Mouse (Mus musculus): ENCODE results near the gene 1700067K01Rik. TPM values are rescaled to one million over a fixed set of nuclear protein-coding genes. Genes with fewer than 3 reads are reported as not detected.

1700067K01Rik gene
- total RNA-seq, 4 experiments from 2014 or later: 0.39 TPM; not detected in 3

DNA sequence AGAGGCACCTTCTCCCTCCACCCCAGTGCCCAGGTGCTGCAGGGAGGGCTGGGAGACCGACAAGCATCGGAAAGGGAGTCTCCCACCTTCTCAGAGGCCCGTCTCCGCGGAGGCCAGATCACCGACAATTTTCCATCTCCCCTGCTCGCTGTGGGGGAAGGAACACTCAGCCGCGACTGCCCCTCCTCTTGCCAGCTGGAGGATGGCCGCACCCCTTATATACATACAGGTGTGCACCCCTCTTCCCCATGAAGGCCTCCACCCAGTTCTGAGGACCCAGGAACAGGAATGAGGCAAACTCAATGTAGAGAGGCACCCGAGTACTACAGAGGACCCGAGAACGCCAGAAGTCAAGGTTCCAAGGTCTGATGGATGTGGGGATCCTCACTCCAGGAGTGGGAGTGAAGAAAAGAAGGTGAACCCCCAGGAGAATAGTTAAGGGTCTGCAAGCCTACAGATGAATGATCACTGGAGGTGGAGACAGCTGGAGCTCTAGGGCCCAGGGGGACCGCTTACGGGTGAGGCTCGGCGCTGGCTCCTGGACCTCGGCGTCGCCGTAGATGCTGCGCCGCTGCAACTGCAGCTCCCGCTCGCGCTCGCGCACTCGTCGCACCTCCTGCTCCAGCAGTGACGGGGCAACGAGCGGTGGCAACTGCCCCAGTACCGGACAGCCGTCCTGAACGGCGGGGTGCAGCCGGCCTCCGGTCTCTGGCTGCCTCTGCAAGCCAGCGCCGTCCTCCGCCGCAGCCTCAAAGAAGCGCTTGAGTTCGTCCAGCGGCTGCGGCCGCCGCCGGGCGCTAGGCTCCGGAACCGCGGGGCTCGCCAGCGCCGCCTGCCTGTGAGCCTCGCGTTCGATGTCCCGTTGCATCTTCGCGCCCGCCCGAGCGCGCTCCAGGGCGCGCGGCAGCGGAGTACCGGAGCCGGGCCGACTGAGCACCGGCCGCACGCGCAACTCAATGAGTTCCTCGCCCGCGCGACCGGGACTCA is 9.6 kb downstream of the 1700067K01Rik start:
- no peak for DNase-seq (ENCODE audit: low spot score in 2 of 2)

DNA sequence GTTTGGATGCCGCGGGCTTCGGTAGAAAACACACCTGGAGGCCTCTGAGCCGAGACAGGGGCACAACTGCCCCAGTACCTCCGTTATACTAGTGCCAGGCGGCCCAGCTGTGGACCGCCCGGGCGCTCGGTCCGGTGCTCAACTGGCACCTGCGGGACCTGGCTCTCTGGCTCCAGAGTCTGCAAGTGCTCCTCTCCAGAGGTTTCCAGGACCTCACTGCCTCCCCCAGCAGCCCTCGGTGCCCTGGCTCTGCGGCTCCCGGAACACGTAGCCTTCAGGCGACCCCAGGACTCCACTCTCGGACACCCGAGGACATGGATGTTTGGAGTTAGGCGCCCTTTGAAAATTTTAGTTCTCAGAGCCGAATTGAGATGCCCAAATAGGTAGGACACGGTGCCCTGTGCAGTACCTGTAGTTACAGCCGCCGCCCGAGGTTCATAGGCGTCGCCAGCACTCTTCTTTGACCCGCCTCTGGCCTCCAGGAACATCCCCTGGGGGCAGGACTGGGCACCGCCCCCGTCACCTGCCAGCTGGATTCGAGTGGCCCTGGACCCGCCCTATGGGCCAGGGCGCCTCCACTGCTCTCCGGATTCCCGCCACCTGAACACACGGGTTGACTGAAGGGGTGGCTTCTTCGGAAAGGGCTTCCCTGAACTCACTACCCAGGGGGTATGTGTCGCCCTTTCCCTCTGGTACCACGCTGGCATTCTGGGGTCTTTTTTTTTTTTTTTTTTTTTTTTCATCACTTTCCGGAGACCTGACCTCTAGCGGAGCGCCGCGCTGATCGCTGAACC is 10.6 kb downstream of the 1700067K01Rik start, which contains the start of gene 2210011C24Rik:
Gene 2210011C24Rik, minus strand, starts transcription at position 467 of the 794 bp plus-strand sequence.
- no peak for DNase-seq (ENCODE audit: low spot score in 2 of 2)

DNA sequence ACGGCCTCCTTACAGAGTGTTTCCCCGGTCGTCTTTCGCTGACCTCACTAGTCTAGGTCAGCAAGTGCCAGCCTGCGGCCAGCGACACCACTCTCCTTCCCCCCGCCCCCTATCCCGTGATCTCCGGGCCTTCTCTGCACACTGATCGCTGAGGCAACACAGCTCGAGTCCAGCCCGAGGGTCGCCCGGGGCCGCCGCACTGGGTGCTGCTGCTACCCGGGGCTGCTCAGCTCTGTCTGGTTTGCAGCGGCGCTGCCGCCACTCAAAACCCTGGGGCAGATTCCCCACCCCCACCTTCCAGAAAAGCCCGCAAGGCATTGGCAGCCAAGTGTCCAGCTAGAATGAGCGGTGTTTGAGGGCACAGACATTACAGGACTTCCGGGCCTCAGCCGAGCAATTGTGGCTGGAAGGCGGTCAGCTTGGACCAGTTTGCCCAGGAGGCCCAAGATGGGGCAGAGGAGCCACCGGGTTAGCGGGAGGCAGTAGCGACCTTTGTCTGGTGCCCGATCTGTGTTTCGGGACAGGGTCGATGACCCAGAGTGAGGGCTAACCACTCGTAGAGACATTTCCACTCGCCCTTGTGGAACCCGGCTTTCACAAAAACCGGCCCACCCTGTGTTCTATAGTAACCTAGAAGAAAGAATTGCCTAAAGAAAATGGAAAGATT is 11.3 kb downstream of the 1700067K01Rik start:
- DNase-seq (ENCODE audit: low spot score in 2 of 2): no peak

DNA sequence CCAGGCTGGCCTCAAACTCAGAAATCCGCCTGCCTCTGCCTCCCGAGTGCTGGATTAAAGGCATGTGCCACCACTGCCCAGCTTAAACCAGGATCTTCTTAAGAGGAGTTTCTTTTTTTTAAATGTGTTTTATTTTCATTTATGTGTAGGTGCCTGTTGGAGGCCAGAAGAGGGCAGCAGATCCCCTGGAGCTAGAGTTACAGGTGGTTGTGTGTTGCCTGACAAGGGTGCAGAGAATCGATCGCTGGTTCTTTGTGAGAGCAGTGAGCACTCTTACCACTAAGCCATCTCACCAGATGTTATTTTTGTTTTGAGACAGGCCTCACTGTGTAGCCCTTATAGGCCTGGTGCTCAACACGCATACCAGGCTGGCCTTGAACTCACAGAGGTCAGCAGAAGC is 14.5 kb downstream of the 1700067K01Rik start:
- no peak for DNase-seq (ENCODE audit: low spot score in 2 of 2)

DNA sequence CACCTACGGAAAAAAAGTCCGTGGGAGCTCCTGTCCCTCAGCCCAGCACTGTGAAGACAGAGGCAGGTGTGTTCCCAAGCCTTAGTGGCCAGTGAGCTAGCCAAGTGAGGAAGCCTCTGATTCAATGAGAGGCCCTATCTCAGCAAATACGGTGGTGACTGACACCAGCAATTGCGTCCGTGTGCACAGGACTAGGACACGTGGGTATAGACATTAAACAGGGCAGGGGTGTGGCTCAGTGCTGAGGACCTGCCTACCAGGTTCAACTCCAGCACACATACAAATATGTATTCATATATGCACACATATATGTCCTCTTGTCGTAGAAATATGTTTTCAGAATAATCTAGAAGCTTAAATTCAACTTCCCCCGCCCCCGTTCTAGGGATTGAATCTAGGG is 18.4 kb downstream of the 1700067K01Rik start:
- DNase-seq (ENCODE audit: low spot score in 2 of 2): no peak

DNA sequence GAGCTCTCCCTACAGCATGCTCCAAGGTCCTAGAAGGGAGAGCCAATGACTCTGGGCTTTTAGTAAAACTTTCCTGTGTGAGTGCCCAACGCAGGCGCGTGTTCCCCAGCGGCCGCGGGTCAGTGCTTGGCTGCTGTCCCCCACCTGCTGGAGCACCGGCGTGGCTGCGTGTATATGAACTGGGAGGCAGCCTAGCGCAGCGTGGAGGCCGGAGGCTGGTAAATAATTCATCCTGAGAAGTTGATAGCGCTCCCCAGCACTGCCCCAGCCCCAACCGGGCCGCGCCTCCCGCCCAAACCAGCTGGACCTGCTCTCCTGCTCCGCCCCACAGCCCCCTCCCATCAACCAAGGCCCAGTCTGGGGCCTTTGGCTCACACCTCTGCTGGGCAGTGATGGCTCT is 19.8 kb downstream of the 1700067K01Rik start, which contains the start of gene Palm3:
Gene Palm3, plus strand, starts transcription at position 376 of the 400 bp plus-strand sequence.
- no peak for DNase-seq (ENCODE audit: low spot score in 2 of 2)

DNA sequence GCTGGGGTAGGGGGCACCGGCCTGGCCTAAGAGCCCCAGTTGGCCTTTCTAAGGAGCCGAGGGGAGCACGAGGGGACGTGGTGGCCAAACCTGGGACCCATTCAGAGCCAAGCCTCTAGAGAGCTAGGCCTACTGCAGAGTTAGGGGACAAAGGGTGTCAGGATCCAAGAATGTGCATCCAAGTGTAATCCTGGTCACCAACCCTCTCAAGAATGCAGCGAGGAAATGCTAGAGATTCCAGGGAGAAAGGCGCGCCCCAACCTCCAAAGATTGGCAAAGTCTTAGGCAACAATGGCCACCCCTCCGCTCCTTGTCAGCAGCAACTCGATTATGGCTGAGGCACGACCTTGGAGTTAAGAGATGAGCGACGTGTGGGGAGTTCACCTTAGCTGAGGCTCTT is 20.3 kb downstream of the 1700067K01Rik start:
- DNase-seq (ENCODE audit: low spot score in 2 of 2): no peak

DNA sequence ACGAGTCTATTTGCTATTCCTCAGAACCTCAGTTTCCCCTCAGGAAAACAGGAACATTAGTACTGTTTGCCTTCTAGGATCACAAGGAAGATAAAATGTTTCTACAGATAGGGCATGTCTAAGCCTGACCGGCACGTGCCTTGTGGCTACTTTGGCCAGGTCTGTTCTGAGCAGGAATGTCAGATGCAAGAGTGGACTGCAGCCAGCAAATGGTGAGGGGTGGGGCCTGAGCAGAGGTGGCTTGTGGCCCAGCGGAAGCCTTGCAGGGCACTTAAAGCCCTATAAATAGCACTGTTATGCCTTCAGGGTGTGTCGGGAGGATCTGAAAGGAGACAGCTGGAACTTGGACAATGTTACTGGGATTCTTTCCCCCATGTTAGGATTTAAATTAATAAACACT is 21.8 kb downstream of the 1700067K01Rik start:
- no peak for DNase-seq (ENCODE audit: low spot score in 2 of 2)

DNA sequence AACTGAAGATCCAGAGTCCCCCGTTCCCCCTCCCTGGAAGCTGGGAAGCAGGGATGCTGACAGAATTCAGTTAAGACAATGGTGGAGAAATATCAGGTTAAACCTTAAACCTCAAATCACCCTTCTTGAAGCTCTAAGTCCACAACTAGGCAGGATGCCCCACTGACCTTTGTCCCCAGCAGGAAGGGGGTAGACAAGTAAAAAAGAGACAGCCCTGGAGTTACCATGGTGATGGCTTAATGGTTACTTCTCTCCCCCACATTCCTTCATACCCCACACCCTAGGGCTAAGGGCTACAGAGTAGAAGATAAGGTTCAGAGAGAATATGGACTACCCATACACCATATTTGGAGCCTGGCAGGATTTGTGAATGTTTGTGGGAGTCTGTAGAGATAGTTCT is 22.3 kb downstream of the 1700067K01Rik start:
- no peak for DNase-seq (ENCODE audit: low spot score in 2 of 2)

DNA sequence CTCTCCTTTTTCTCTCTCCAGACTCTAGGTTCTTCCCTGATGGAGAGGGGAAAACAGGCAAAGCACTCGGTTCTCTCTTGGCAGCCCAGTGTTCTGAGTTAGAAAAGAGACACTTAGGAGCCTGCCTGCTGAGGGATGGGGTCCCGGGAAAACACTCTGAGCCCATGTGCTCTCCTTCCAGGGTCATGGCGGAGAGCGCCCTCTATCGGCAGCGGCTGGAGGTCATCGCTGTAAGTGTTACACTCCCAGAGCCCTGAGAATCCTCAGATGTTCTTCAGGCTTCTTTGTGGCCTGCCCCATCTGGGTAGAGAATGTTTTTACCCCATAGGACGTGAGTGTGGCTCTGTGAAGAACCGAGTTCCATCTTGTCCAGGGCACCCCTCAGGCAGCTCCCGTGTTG is 22.9 kb downstream of the 1700067K01Rik start:
- no peak for DNase-seq (ENCODE audit: low spot score in 2 of 2)

DNA sequence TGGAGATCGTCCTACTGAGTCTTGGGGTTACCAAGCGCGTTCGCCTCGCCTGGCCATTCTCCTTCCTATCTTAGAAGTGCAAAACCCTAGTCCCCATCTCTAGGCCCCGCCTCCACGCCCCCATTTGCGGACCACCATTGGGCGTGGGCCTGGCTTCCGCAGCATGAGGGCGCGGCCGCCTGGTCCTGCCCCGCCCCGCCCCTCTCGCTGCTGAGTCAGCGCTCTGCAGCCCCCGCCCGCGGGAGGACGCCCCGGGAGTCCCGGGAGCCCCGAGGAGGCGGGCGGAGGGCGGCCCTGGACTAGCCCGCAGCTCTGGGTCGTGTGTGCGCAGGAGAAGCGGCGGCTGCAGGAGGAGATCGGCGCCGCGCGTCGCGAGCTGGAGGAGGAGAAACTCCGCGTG is 24.6 kb downstream of the 1700067K01Rik start:
- no peak for DNase-seq (ENCODE audit: low spot score in 2 of 2)

DNA sequence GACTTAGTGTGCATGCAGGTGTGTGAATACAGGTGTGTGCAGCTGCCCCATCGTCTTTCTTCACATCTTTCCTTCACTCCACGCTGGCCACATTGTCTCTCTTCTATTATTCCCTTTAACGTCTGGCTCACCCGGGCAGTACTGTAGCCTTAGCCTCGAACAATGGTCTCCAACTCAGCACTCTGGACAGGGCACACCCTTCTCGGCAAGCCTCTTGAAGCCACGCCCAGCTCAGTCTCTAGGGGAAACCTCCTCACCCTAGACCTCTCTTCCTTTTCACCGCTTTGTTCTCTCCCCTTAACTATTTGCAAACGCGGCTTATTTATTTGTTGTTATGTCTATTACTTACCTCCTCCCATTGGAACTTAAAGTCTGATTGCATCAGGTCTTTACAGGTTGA is 26.1 kb downstream of the 1700067K01Rik start:
- DNase-seq (ENCODE audit: low spot score in 2 of 2): no peak

DNA sequence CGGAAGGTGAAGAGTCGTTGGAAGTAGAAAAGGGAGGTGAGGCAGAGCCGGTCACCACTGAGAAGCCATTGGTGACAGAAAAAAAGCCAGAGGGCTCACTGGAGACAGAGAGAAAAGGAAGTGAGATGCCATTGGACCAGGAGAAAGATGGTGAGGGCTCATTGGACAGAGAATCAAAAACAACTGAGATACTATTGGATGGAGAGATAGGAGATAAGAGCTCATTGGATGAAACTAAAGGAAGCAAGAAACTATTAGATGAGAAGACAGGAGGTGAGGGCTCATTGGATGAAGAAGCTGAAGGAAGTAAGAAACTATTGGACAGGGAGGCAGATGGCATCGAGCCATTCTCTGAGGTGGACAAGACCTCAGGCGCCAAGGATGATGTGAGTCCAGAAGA is 28.0 kb downstream of the 1700067K01Rik start:
- no peak for DNase-seq (ENCODE audit: low spot score in 2 of 2)

DNA sequence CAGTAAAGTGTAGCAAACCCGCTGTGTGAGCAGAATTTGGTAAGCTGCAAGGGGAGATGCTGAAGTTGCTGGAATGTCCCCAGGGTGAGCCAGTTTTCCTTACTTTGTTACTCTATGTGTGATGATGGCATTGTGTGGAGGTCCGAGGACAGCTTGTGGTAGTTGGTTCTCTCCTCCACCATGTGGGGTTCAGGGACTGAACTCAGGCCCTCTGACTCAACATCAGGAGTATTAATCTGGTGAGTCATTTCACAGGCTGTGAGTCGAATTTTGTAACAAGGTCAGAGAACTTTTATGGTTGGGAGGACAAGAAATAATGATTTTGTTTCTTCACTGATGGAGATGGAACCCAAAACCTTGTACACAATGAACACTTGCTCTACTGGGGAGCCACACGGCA is 31.5 kb downstream of the 1700067K01Rik start:
- DNase-seq (ENCODE audit: low spot score in 2 of 2): no peak

DNA sequence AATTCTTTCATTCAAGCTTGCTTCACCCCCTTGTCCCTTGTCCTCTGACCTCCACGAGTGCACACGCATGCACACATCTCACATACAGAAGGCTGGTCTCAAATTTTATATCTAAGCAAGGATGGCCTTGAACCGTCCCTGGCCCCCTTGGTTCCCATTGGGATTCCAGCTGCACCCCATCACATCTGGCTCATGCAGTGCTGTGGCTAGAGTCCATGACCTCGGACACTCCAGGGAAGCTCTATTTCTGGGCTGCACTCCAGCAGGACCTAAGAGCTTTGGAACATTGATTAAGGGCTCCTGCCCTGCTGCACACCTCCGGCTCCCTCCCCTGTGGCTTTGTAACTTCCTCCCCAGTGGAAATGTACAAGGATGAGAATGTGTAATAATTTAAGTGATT is 36.7 kb downstream of the 1700067K01Rik start:
- no peak for DNase-seq (ENCODE audit: low spot score in 2 of 2)

DNA sequence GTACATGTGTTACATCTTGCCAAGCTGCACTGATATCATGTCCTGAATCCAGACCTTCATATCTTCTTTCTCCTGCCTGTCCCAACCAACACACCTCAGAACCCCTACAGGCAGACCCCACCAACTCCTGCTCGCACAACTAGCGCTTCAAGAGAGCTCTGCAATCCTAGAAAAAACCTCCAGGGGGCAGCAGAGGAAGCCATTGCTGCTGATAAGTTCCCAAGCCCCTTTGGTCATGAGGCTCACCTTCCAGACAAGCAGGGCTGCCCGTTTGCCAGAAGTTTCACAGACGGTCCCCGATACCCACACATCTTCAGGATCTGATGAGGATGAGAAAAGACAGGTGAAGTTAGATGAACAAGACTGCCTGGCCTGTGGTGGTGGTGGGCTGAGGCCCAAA is 37.7 kb downstream of the 1700067K01Rik start:
- DNase-seq (ENCODE audit: low spot score in 2 of 2): peak; percentile 39 to 74

DNA sequence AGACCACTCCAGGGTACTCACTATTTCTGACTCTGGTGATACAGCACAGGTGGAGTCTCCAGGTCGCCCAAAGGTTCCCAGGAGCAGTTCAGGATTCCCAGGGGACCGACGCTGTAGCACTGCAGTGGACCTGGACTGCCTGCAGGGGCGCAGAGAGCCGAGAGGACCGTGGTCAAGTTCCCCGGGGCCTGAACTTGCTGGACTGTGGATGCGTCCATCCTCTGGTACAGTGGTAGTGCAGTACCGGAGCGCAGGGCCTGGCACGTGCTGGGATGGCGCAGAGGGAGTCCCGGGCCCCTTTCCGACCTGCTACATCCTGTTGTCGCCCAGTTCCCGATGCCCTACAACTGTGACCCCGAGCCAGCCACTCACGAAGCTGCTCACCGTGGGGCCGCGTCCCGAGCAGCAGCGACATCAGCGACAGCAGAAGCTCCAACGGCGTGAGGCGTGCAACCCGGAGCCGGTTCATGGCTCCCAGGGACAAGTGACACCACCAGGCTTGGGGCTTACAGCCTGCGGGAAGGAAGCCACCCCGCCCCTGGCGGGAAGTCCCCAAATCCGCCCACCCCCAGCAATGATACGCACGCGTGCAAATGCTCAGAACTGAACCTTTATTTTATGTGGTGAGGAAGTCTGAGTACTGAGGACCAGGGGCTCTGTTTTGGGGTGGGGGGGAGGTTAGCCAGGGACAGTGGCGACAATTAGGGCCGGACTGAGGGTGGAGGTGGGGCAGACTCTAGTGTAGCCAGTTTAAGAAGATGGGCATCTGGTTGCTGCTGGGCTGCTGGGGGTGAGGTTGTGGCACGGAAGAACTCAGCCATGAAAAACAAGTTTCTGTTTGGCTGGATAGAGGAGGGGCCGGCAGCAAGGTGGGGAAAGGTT is 41.0 kb downstream of the 1700067K01Rik start, which contains the start of gene Il27ra:
Gene Il27ra, minus strand, starts transcription at position 524 of the 882 bp plus-strand sequence.
- DNase-seq (ENCODE audit: low spot score in 2 of 2): peak in 1 of 2 experiments; percentile 31

DNA sequence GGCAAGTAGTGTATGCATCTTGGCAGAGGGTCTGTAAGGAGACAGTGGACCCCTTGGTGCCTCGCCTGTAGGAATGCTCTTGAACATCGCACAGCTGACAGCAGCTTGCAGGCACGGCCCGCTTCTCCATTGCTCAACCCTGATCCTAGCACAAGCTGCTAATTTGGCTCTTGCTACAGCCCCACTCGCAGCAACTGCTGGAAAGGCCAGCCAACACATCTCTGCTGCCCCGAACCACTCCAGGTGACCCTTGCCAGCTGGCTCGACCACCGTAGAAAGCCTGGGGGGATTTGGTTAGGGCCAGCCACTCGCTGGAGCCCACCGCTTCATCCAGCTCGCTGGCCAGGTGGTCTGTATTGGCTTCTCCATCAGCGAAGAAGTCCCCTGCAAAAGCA is 41.6 kb downstream of the 1700067K01Rik start:
- no peak for DNase-seq (ENCODE audit: low spot score in 2 of 2)

DNA sequence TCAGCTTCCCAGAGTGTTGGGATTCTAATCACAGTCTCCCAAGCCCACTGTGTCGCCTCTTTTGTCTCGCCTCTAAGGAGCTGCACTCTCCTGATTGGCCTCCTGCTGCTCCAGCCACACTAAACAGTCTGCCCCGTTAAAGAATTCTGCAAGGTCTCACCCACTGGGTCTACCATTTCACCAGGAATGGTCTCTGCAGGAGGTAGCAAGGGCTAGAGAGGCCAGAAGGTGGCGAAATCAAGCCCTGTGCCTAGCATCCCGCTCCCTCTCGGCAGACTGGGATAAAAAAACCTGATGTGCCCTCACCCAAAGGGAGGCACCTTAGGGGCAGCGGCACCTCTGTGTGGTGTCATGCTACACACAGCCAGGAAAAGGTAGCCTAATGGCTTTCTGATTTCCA is 42.8 kb downstream of the 1700067K01Rik start:
- DNase-seq (ENCODE audit: low spot score in 2 of 2): no peak

DNA sequence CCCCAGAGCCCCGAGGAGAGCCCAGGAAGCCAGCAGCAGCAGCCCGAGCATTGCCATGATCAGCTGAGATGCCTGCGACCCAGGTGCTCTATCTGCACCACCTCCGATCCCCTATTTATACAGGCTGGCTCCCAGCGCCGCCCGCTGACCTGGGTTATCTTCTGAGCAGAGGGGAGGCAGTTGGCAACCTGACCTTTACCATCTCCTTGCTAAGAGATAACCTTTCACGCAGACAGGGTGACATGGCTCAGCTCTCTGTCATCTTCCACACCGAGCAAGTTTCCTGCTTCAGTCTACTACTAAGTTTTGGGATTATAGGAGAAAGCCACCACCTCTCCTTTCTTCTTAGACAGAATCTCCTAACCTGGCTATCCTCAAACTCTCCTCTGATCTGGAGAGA is 43.6 kb downstream of the 1700067K01Rik start, which contains the start of gene Rln3:
Gene Rln3, minus strand, starts transcription at position 101 of the 400 bp plus-strand sequence.
- DNase-seq (ENCODE audit: low spot score in 2 of 2): no peak

Data from layer of hippocampus, adult 8-10 months (tissue).